Mouse (Mus musculus) ES-Bruce4 (cell line): Measurements from ENCODE around the gene Soga3.

Experiments used
- CTCF ChIP-seq: IDR thresholded peaks from one replicate; pipeline ENCODE4 v1.8.1; 2011; ENCODE audit warnings: low read depth, low read length
- POLR2A ChIP-seq: IDR thresholded peaks from one replicate; pipeline ENCODE4 v1.8.1; 2011; ENCODE audit warnings: low read length; ENCODE audit not compliant: insufficient read depth

GRCm38 (mm10) chr10:29143566-29144335 is at the start of gene Soga3:
- TF ChIP-seq CTCF, result no peak
- no peak for TF ChIP-seq POLR2A
